Mouse (Mus musculus) left cerebral cortex, postnatal 25 days (tissue): ENCODE data around the gene Kcnab1. TPM values are rescaled to one million over a fixed set of nuclear protein-coding genes. Genes with fewer than 3 reads are reported as not detected.

ENCODE experiments used
- DNase-seq, 2 experiments: peaks; one replicate each; pipeline ENCODE4 v3.0.0; 2022; ENCODE audit warnings: low spot score in 2 of 2, mixed read lengths in 1 of 2
- intact Hi-C: fragments of 180-260 bp; cut with DNase I; formaldehyde crosslinking; loops from one replicate; pipeline ENCODE4 v1.15.1; 2025
- total RNA-seq, 2 experiments: library from RNA; stranded (reverse); gene quantifications; 2 replicates each; pipeline ENCODE4 v1.2.3; 2021

The Kcnab1 gene
- total RNA-seq, 2 experiments from 2014 or later: 82.8 to 106 TPM

- intact Hi-C loops: no loop called here
- DNase-seq: no peak
These were observed 187.8 kb downstream of the Kcnab1 start for GRCm38 (mm10) chr3:65296996-65297395.

- DNase-seq: peak in 1 of 2 experiments; percentile 20
- intact Hi-C loops: no loop called here
These were observed 190.0 kb downstream of the Kcnab1 start for GRCm38 (mm10) chr3:65299205-65299604.

- intact Hi-C loops: no loop called here
- no peak for DNase-seq
These were observed 192.3 kb downstream of the Kcnab1 start for GRCm38 (mm10) chr3:65301531-65301930.

- intact Hi-C loops: no loop called here
- DNase-seq: no peak
These were observed 193.4 kb downstream of the Kcnab1 start for GRCm38 (mm10) chr3:65302559-65302958.

GRCm38 (mm10) chr3:65315837-65316236, 206.7 kb downstream of the Kcnab1 start:
- intact Hi-C loops: no loop called here
- DNase-seq: no peak

GRCm38 (mm10) chr3:65316738-65317137, 207.6 kb downstream of the Kcnab1 start:
- intact Hi-C loops: no loop called here
- DNase-seq: no peak

GRCm38 (mm10) chr3:65317876-65318537, 208.8 kb downstream of the Kcnab1 start:
- peak in 1 of 2 experiments; percentile 17 for DNase-seq
- intact Hi-C loops: loop anchor here (2.0 kb wide), 1 partner anchor 331 kb away; no protein-coding TSS in a partner anchor

- DNase-seq: peak; percentile 23 to 59
These were observed 210.2 kb downstream of the Kcnab1 start for GRCm38 (mm10) chr3:65319248-65320008.

GRCm38 (mm10) chr3:65320990-65321389, 211.8 kb downstream of the Kcnab1 start:
- DNase-seq: no peak
- intact Hi-C loops: loop anchor here (5.0 kb wide), 1 partner anchor 214 kb away; the partner anchor contains the start of gene Kcnab1

More at GRCm38 (mm10) chr3:65319248-65320008, 210.2 kb downstream of the Kcnab1 start:
- intact Hi-C loops: loop anchor here (2.0 to 5.0 kb wide), 2 partner anchors 212 to 333 kb away; partner anchors contain the start of gene Kcnab1

GRCm38 (mm10) chr3:65321981-65322779, 213.0 kb downstream of the Kcnab1 start:
- intact Hi-C loops: loop anchor here (5.0 kb wide), 1 partner anchor 215 kb away; the partner anchor contains the start of gene Kcnab1
- DNase-seq: peak; percentile 54 to 72

GRCm38 (mm10) chr3:65325254-65325653, 216.1 kb downstream of the Kcnab1 start:
- DNase-seq: no peak
- intact Hi-C loops: no loop called here

- intact Hi-C loops: no loop called here
- no peak for DNase-seq
These were observed 219.6 kb downstream of the Kcnab1 start for GRCm38 (mm10) chr3:65328814-65329213.

GRCm38 (mm10) chr3:65337835-65338464, 228.8 kb downstream of the Kcnab1 start:
- no peak for DNase-seq
- intact Hi-C loops: no loop called here

- intact Hi-C loops: no loop called here
- DNase-seq: no peak
These were observed 231.2 kb downstream of the Kcnab1 start for GRCm38 (mm10) chr3:65340173-65340951.

- DNase-seq: no peak
- intact Hi-C loops: no loop called here
These were observed 237.0 kb downstream of the Kcnab1 start for GRCm38 (mm10) chr3:65346176-65346575.

GRCm38 (mm10) chr3:65352278-65353127, 243.3 kb downstream of the Kcnab1 start:
- intact Hi-C loops: loop anchor here (1.0 kb wide), 1 partner anchor 368 kb away; no protein-coding TSS in a partner anchor

GRCm38 (mm10) chr3:65353263-65354037, 244.3 kb downstream of the Kcnab1 start:
- no peak for DNase-seq
- intact Hi-C loops: no loop called here

More at GRCm38 (mm10) chr3:65352278-65353127, 243.3 kb downstream of the Kcnab1 start:
- DNase-seq: peak in 1 of 2 experiments; percentile 32
